Mouse (Mus musculus) kidney, adult 2 months (tissue): ENCODE results near the gene Prkch.

Experiments used
- CTCF ChIP-seq: fragments of 200-500 bp; conservative IDR thresholded peaks from 2 replicates; pipeline ENCODE4 v1.5.1; 2011; ENCODE audit warnings: low read depth, mild to moderate bottlenecking, control low read depth, low read length, moderate library complexity, mixed read lengths; ENCODE audit not compliant: insufficient read depth, insufficient read length
- POLR2A ChIP-seq: fragments of 200-500 bp; IDR thresholded peaks from one replicate; pipeline ENCODE4 v1.6.1; 2011; ENCODE audit warnings: low read depth, low read length, control low read depth

DNA sequence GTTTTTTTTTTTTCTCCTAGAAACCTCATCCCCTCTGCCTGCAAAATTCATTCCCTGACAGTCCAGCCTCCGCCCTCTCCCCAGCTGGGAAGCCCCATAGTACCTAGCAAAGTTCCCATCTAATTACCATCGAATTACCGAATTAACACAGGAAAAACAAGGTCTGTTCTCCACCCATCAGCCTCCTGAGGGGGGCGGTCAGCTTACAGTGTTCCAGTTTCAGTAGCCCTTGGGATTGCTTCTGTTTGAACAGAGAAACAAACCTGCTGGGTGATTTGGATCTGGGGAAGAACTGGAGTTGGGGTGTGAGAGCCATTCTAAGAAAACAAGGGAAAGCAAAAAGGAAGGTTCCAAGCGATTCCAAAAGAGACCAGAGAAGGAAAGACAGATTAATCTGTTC lies 209.1 kb downstream of the Prkch start:
- TF ChIP-seq POLR2A: no peak
- TF ChIP-seq CTCF: no peak
